Mouse (Mus musculus): ENCODE data around the gene Zfp638.

DNA sequence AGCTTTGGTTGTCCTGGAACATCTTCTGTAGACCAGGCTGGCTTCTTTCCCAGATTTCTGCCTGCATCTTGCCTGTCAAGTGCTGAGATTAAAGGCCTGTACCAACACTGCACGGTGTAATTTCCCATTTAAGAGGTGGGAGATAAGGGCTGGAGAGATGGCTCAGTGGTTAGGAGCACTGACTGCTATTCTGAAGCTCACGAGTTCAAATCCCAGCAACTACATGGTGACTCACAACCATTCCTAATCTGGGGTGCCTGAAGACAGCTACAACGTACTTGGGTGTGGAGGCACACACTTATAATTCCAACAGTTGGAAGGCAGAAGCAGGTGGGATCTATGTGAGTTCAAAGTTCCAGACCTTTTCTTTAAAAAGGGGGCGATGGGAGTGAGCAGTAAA lies 46.8 kb downstream of the Zfp638 start:
- TF ChIP-seq CTCF (conservative IDR thresholded peaks at IDR 0.05; ENCODE audit: insufficient read depth, insufficient read length, low read depth, low read length) (no peak), POLR2A (IDR thresholded peaks at IDR 0.05; ENCODE audit: low read depth, low read length) (no peak)

Measured in kidney, adult 2 months (tissue).